Mouse (Mus musculus): Measurements from ENCODE around the gene Smpd2. TPM values are rescaled to one million over a fixed set of nuclear protein-coding genes. Genes with fewer than 3 reads are reported as not detected.

The Smpd2 gene
- 30.6 and 34.3 TPM in 2 replicates for polyA plus RNA-seq (2014; fragmentation: Nextera tagmentation; extraction: Ambion mirVana)

DNA sequence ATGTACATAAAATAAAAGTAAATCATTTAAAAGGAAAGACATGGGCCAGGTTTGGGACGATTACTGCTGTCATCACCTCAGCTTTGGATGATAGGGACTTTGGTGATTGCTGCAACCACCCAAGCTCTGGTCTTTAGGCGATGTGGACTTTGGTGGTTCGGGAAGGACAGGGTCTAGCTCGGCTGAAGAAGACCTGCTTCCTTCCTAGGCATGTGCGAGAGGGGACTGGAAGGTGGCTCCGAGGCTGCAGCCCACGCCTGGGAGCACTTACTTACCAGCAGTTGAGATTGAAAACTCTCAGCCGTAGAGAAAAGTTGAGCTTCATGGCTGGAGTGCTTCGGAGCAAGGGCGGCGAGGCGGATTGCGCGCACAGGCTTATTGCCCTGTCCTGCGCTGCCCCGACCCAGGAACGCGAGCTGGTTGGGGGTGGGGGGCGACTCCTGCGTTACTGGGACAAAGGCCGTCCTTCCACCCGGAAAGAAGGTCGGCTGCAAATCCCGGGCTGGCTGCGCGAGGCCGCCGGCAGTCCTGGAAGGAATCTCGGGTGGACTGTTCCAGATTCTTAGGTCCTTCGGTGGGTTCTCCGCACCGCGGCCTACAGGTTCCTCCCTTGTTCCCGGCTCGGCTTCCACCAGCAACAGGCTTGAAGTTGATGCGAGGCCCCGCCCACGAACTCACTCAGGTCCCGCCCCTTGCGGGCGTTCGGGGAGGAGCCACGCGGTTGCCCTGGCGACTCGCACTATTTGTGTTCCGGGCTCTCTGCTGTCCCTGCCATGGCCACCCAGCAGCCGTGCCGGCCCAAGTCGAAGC is at the start of gene Smpd2, which contains the start of gene Ppil6:
TSS of gene Smpd2 (minus strand) at position 662 of the 810 bp plus-strand sequence.
TSS of gene Ppil6 (plus strand) at position 732 of the 810 bp plus-strand sequence.
- Histone ChIP-seq H3K4me2 (ENCODE audit: low read depth, low read length) (peak within 1 kb of the TSS; percentile 89), H3K9ac (replicated peaks; ENCODE audit: low read depth, low read length) (peak within 1 kb of the TSS; percentile 64), H3K9me3 (ENCODE audit: control insufficient read depth, low read length) (no peaks in the 10 kb centered on the region), H3K27me3 (ENCODE audit: control insufficient read depth, insufficient read depth, low read length) (no peaks in the 10 kb centered on the region), H3K27ac (ENCODE audit: low read depth, low read length) (peak within 1 kb of the TSS; percentile 40; the same call in 1 of the 2 replicates), H3K4me3 (ENCODE audit: low read depth, low read length) (peak within 1 kb of the TSS; percentile 65), H3K4me1 (ENCODE audit: control insufficient read depth, insufficient read depth, low read length) (peaks cover 3% of the 10 kb centered on the region; the same call in 1 of the 2 replicates), H3K36me3 (ENCODE audit: control insufficient read depth, insufficient read depth, low read length) (peaks cover 12% of the 10 kb centered on the region; the same call in 1 of the 2 replicates)
- under 1% methylated on average over 50 of the region's 50 CpGs for WGBS
- peak; percentile 97 for ATAC-seq (ENCODE audit: low read depth)

- 96% methylated on average over 4 of the region's 4 CpGs for WGBS
- no peaks in the 10 kb centered on the region for H3K9me3 ChIP-seq (ENCODE audit: control insufficient read depth, low read length)
- no peak overlapping the region for H3K27ac ChIP-seq (ENCODE audit: low read depth, low read length)
- no peak for ATAC-seq (ENCODE audit: low read depth)
- H3K4me1 ChIP-seq (ENCODE audit: control insufficient read depth, insufficient read depth, low read length) = no peaks in the 10 kb centered on the region
- no peak overlapping the region for H3K4me3 ChIP-seq (ENCODE audit: low read depth, low read length)
- no peak overlapping the region for H3K4me2 ChIP-seq (ENCODE audit: low read depth, low read length)
- no peaks in the 10 kb centered on the region for H3K36me3 ChIP-seq (ENCODE audit: control insufficient read depth, insufficient read depth, low read length)
- no peaks in the 10 kb centered on the region for H3K27me3 ChIP-seq (ENCODE audit: control insufficient read depth, insufficient read depth, low read length)
- H3K9ac ChIP-seq (replicated peaks; ENCODE audit: low read depth, low read length) = no peak overlapping the region
Measured at GRCm38 (mm10) chr10:41538986-41539385, 48.8 kb upstream of the Smpd2 start.

DNA sequence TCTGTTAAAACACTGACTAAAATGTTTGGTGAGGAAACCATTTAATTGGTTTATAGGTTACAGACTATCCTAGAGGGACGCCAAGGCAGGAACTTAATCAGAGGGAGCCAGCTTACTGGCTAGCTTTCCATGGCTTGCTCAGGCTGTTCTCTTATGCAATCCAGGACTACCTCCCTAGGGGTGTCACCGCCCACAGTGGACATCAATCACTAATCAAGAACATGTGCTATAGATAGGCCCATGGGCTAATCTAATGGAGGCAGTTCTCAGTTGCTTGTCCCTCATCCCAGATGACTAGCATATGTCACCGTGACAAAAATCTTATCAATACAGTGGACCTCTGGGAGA is 47.8 kb upstream of the Smpd2 start:
- H3K4me3 ChIP-seq (ENCODE audit: low read depth, low read length) = no peak overlapping the region
- no peaks in the 10 kb centered on the region for H3K27me3 ChIP-seq (ENCODE audit: control insufficient read depth, insufficient read depth, low read length)
- 95% methylated on average over 3 of the region's 3 CpGs for WGBS
- H3K27ac ChIP-seq (ENCODE audit: low read depth, low read length) = no peak overlapping the region
- H3K36me3 ChIP-seq (ENCODE audit: control insufficient read depth, insufficient read depth, low read length) = no peaks in the 10 kb centered on the region
- H3K9me3 ChIP-seq (ENCODE audit: control insufficient read depth, low read length) = no peaks in the 10 kb centered on the region
- H3K4me2 ChIP-seq (ENCODE audit: low read depth, low read length) = no peak overlapping the region
- ATAC-seq (ENCODE audit: low read depth) = no peak
- no peaks in the 10 kb centered on the region for H3K4me1 ChIP-seq (ENCODE audit: control insufficient read depth, insufficient read depth, low read length)
- H3K9ac ChIP-seq (replicated peaks; ENCODE audit: low read depth, low read length) = no peak overlapping the region

- Histone ChIP-seq H3K27me3 (ENCODE audit: control insufficient read depth, insufficient read depth, low read length) (no peaks in the 10 kb centered on the region), H3K4me2 (ENCODE audit: low read depth, low read length) (no peak overlapping the region), H3K9me3 (ENCODE audit: control insufficient read depth, low read length) (no peaks in the 10 kb centered on the region), H3K4me3 (ENCODE audit: low read depth, low read length) (no peak overlapping the region), H3K9ac (replicated peaks; ENCODE audit: low read depth, low read length) (no peak overlapping the region), H3K27ac (ENCODE audit: low read depth, low read length) (no peak overlapping the region), H3K36me3 (ENCODE audit: control insufficient read depth, insufficient read depth, low read length) (no peaks in the 10 kb centered on the region), H3K4me1 (ENCODE audit: control insufficient read depth, insufficient read depth, low read length) (no peaks in the 10 kb centered on the region)
- ATAC-seq (ENCODE audit: low read depth) = no peak
- 91% methylated on average over 4 of the region's 4 CpGs for WGBS
Measured at GRCm38 (mm10) chr10:41537226-41537982, 47.2 kb upstream of the Smpd2 start.

GRCm38 (mm10) chr10:41536714-41537113 is 46.5 kb upstream of the Smpd2 start:
- no peaks in the 10 kb centered on the region for H3K36me3 ChIP-seq (ENCODE audit: control insufficient read depth, insufficient read depth, low read length)
- 100% methylated on average over 1 of the region's 1 CpGs for WGBS
- ATAC-seq (ENCODE audit: low read depth) = no peak

GRCm38 (mm10) chr10:41535991-41536390 is 45.8 kb upstream of the Smpd2 start:
- H3K4me2 ChIP-seq (ENCODE audit: low read depth, low read length) = no peak overlapping the region
- no peaks in the 10 kb centered on the region for H3K9me3 ChIP-seq (ENCODE audit: control insufficient read depth, low read length)
- WGBS = 91% methylated on average over 2 of the region's 2 CpGs
- H3K27ac ChIP-seq (ENCODE audit: low read depth, low read length) = no peak overlapping the region
- H3K36me3 ChIP-seq (ENCODE audit: control insufficient read depth, insufficient read depth, low read length) = peaks cover 4% of the 10 kb centered on the region; the same call in 1 of the 2 replicates
- H3K9ac ChIP-seq (replicated peaks; ENCODE audit: low read depth, low read length) = no peak overlapping the region
- no peaks in the 10 kb centered on the region for H3K27me3 ChIP-seq (ENCODE audit: control insufficient read depth, insufficient read depth, low read length)
- H3K4me3 ChIP-seq (ENCODE audit: low read depth, low read length) = no peak overlapping the region
- ATAC-seq (ENCODE audit: low read depth) = no peak
- H3K4me1 ChIP-seq (ENCODE audit: control insufficient read depth, insufficient read depth, low read length) = no peaks in the 10 kb centered on the region

More at GRCm38 (mm10) chr10:41536714-41537113, 46.5 kb upstream of the Smpd2 start:
- no peak overlapping the region for H3K4me2 ChIP-seq (ENCODE audit: low read depth, low read length)
- no peaks in the 10 kb centered on the region for H3K4me1 ChIP-seq (ENCODE audit: control insufficient read depth, insufficient read depth, low read length)
- no peaks in the 10 kb centered on the region for H3K27me3 ChIP-seq (ENCODE audit: control insufficient read depth, insufficient read depth, low read length)
- no peak overlapping the region for H3K27ac ChIP-seq (ENCODE audit: low read depth, low read length)
- H3K9me3 ChIP-seq (ENCODE audit: control insufficient read depth, low read length) = no peaks in the 10 kb centered on the region
- H3K4me3 ChIP-seq (ENCODE audit: low read depth, low read length) = no peak overlapping the region
- no peak overlapping the region for H3K9ac ChIP-seq (replicated peaks; ENCODE audit: low read depth, low read length)

- no peak overlapping the region for H3K4me2 ChIP-seq (ENCODE audit: low read depth, low read length)
- H3K9ac ChIP-seq (replicated peaks; ENCODE audit: low read depth, low read length) = no peak overlapping the region
- 92% methylated on average over 5 of the region's 5 CpGs for WGBS
- H3K27me3 ChIP-seq (ENCODE audit: control insufficient read depth, insufficient read depth, low read length) = no peaks in the 10 kb centered on the region
- peaks cover 11% of the 10 kb centered on the region; the same call in 1 of the 2 replicates for H3K36me3 ChIP-seq (ENCODE audit: control insufficient read depth, insufficient read depth, low read length)
- H3K4me1 ChIP-seq (ENCODE audit: control insufficient read depth, insufficient read depth, low read length) = no peaks in the 10 kb centered on the region
- no peak overlapping the region for H3K27ac ChIP-seq (ENCODE audit: low read depth, low read length)
- no peaks in the 10 kb centered on the region for H3K9me3 ChIP-seq (ENCODE audit: control insufficient read depth, low read length)
- H3K4me3 ChIP-seq (ENCODE audit: low read depth, low read length) = no peak overlapping the region
- no peak for ATAC-seq (ENCODE audit: low read depth)
Measured at GRCm38 (mm10) chr10:41529972-41530371, 39.8 kb upstream of the Smpd2 start.

DNA sequence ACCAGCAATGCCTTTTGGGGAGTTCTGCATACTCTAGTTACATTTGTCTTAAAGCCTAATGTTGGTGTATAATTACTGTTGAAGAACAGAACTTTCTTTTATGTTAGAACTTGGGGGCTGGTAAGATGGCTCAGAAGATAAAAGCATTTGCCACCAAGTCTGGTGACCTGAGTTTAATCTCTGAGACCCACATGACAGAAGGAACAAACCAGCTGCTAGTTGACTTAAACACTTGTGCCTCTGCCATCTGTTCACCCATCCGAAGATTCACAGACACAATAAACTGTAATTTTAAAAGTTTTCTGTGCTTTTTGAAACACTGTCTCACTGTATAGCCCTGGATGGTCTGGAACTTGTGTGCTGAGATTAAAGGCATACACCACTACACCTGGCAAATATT is 35.5 kb upstream of the Smpd2 start:
- peaks cover 11% of the 10 kb centered on the region for H3K4me1 ChIP-seq (ENCODE audit: control insufficient read depth, insufficient read depth, low read length)
- no peaks in the 10 kb centered on the region for H3K27me3 ChIP-seq (ENCODE audit: control insufficient read depth, insufficient read depth, low read length)
- ATAC-seq (ENCODE audit: low read depth) = no peak
- H3K4me3 ChIP-seq (ENCODE audit: low read depth, low read length) = no peak overlapping the region
- 85% methylated on average over 1 of the region's 1 CpGs for WGBS
- H3K4me2 ChIP-seq (ENCODE audit: low read depth, low read length) = no peak overlapping the region
- no peaks in the 10 kb centered on the region for H3K9me3 ChIP-seq (ENCODE audit: control insufficient read depth, low read length)
- H3K9ac ChIP-seq (replicated peaks; ENCODE audit: low read depth, low read length) = no peak overlapping the region
- peaks cover 6% of the 10 kb centered on the region; the same call in 1 of the 2 replicates for H3K36me3 ChIP-seq (ENCODE audit: control insufficient read depth, insufficient read depth, low read length)
- no peak overlapping the region for H3K27ac ChIP-seq (ENCODE audit: low read depth, low read length)

DNA sequence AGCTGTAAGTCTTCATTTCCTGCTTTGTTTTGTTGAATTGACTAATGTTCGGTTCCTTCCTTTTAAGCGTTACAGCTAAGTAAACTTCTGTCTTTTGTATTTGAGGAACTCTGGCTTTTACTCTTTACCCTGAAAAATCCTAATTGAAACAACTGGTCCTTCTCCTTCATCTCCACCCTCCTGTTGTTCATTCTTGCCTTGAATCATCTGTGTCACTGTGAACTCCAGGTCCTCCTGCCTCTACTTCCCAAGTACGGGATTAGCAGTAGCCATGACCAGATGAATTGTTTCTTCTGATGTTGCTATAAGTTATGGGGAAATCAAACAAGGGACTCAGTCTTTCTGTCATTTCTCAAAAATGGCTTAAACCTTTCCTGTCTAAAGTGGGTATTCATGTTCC is 33.2 kb upstream of the Smpd2 start:
- no peak overlapping the region for H3K4me3 ChIP-seq (ENCODE audit: low read depth, low read length)
- no peaks in the 10 kb centered on the region for H3K36me3 ChIP-seq (ENCODE audit: control insufficient read depth, insufficient read depth, low read length)
- no peak overlapping the region for H3K4me2 ChIP-seq (ENCODE audit: low read depth, low read length)
- H3K27me3 ChIP-seq (ENCODE audit: control insufficient read depth, insufficient read depth, low read length) = no peaks in the 10 kb centered on the region
- no peak for ATAC-seq (ENCODE audit: low read depth)
- H3K27ac ChIP-seq (ENCODE audit: low read depth, low read length) = no peak overlapping the region
- H3K9ac ChIP-seq (replicated peaks; ENCODE audit: low read depth, low read length) = no peak overlapping the region
- WGBS = 82% methylated on average over 3 of the region's 3 CpGs
- H3K9me3 ChIP-seq (ENCODE audit: control insufficient read depth, low read length) = no peaks in the 10 kb centered on the region
- peaks cover 12% of the 10 kb centered on the region for H3K4me1 ChIP-seq (ENCODE audit: control insufficient read depth, insufficient read depth, low read length)
